Mouse (Mus musculus) left cerebral cortex, postnatal 36 days (tissue): ENCODE results near the gene Siglec1. TPM values are rescaled to one million over a fixed set of nuclear protein-coding genes. Genes with fewer than 3 reads are reported as not detected.

ENCODE experiments used
- DNase-seq, 2 experiments: peaks; one replicate each; pipeline ENCODE4 v3.0.0; 2021 to 2022; ENCODE audit warnings: low spot score in 2 of 2, mixed read lengths in 1 of 2
- intact Hi-C: fragments of 180-260 bp; cut with DNase I; formaldehyde crosslinking; loops from one replicate; pipeline ENCODE4 v1.15.1; 2025
- microRNA-seq: library from miRNA; unstranded; fragments of <30 nt; microRNA quantifications from one replicate; pipeline ENCODE4 v1.2.0, GENCODE M21; 2022
- total RNA-seq, 2 experiments: library from RNA; stranded (reverse); gene quantifications; 2 replicates each; pipeline ENCODE4 v1.2.3; 2021

The Siglec1 gene
- total RNA-seq, 2 experiments from 2014 or later = 0.32 to 0.75 TPM

- DNase-seq = no peak
- intact Hi-C loops = no loop called here
These were observed 56.0 kb downstream of the Siglec1 start for GRCm38 (mm10) chr2:131030561-131030960.

- DNase-seq = no peak
- intact Hi-C loops = no loop called here
These were observed 57.3 kb downstream of the Siglec1 start for GRCm38 (mm10) chr2:131029065-131029935.

- intact Hi-C loops = no loop called here
- no peak for DNase-seq
These were observed 59.6 kb downstream of the Siglec1 start for GRCm38 (mm10) chr2:131026941-131027340.

- no peak for DNase-seq
- intact Hi-C loops = no loop called here
These were observed 61.3 kb downstream of the Siglec1 start for GRCm38 (mm10) chr2:131025230-131025629.

Small RNA genes lying within 50 kb of the gene (microRNA-seq; reads per million reads assigned to microRNA genes)
- gene Mir6973b = not detected

Other genes starting within 250 kb of the Siglec1 start
- gene 4930402H24Rik, start 180.4 kb downstream of the Siglec1 start, total RNA-seq = 10 to 100 TPM; 66.0 to 77.8 TPM
- 100 to 1,000 TPM; 125 to 128 TPM for gene Atrn, start 180.3 kb downstream of the Siglec1 start, total RNA-seq
- 10 to 100 TPM; 53.5 to 65.7 TPM for gene Gfra4, start 43.7 kb downstream of the Siglec1 start, total RNA-seq
- 1 to 10 TPM; 4.9 to 9.0 TPM for gene Adam33, start 23.0 kb downstream of the Siglec1 start, total RNA-seq
- 10 to 100 TPM in 1 of 2 experiments, 1 to 10 TPM in 1; 7.2 to 11.9 TPM for gene Hspa12b, start 40.5 kb upstream of the Siglec1 start, total RNA-seq
- gene Gm11037, start 46.7 kb upstream of the Siglec1 start, total RNA-seq = not detected
- 10 to 100 TPM; 71.1 to 78.3 TPM for gene 1700037H04Rik, start 73.3 kb upstream of the Siglec1 start, total RNA-seq
- gene Cenpb, start 93.3 kb upstream of the Siglec1 start, total RNA-seq = 10 to 100 TPM; 75.1 to 88.0 TPM
- 10 to 100 TPM; 13.9 to 22.8 TPM for gene Cdc25b, start 100.2 kb upstream of the Siglec1 start, total RNA-seq
- 10 to 100 TPM in 1 of 2 experiments, 1 to 10 TPM in 1; 9.7 to 10.8 TPM for gene Spef1, start 100.5 kb upstream of the Siglec1 start, total RNA-seq
- gene Ap5s1, start 120.3 kb upstream of the Siglec1 start, total RNA-seq = 10 to 100 TPM; 21.3 to 30.7 TPM
- 1 to 10 TPM; 6.5 to 6.9 TPM for gene Mavs, start 147.3 kb upstream of the Siglec1 start, total RNA-seq
- 10 to 100 TPM; 67.4 to 72.0 TPM for gene Pank2, start 175.7 kb upstream of the Siglec1 start, total RNA-seq